Mouse (Mus musculus) spleen, postnatal 10 days (tissue): ENCODE data around the gene Fgfrl1.
"Not testable (repeated sequence)": the region's sequence is repeated elsewhere in the genome, so short reads cannot be mapped to it uniquely, and the experiment has no call there.

Experiments
- DNase-seq, 2 experiments: peaks; one replicate each; pipeline ENCODE4 v3.0.0; 2021 to 2022; ENCODE audit warnings: low spot score in 2 of 2

The Fgfrl1 gene

GRCm38 (mm10) chr5:108751258-108751657 is 59.1 kb downstream of the Fgfrl1 start:
- not testable (repeated sequence) for DNase-seq
